Mouse (Mus musculus) C2C12 (cell line): Measurements from ENCODE around the gene Mpzl2.

Experiments
- CTCF ChIP-seq: IDR thresholded peaks from one replicate; pipeline ENCODE4 v1.5.1; 2011; ENCODE audit not compliant: control insufficient read depth, insufficient read depth, insufficient read length
- MAX ChIP-seq: IDR thresholded peaks from one replicate; pipeline ENCODE4 v1.6.1; 2011; ENCODE audit warnings: mild to moderate bottlenecking, control low read depth
- MYOD1 ChIP-seq: IDR thresholded peaks from one replicate; pipeline ENCODE4 v1.6.1; 2011; ENCODE audit warnings: low read depth; ENCODE audit not compliant: control insufficient read depth, insufficient read length
- USF1 ChIP-seq: IDR thresholded peaks from one replicate; pipeline ENCODE4 v1.6.1; 2011; ENCODE audit warnings: low read depth, mild to moderate bottlenecking, control low read depth, moderate library complexity

DNA sequence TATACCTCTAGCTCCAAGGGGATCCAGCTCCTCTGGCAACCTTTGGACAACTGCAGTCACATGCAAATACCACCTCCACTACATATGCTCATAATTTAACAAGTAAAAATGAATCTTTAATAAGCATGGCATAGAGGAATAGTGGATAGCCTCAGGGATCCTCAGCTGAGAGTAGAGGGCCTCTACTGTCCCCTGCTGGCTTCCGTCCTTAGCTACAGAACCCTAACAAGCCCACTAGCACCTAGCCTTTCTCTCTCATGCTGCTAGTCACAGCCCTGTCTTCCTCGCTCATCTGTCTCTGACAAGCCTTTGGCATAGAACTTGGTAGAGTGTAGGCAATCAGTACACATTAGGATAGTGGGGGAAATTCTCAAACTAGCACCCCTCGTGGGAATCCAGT, 51.2 kb downstream of the Mpzl2 start:
- TF ChIP-seq CTCF: no peak
- no peak for TF ChIP-seq MAX
- TF ChIP-seq MYOD1: no peak
- no peak for TF ChIP-seq USF1
